Mouse (Mus musculus) embryonic facial prominence, embryonic 15.5 days (tissue): ENCODE results near the gene Nhej1. TPM values are rescaled to one million over a fixed set of nuclear protein-coding genes. Genes with fewer than 3 reads are reported as not detected.

ENCODE experiments used
- ATAC-seq: fragments of 200-750 bp; cut with Nextera tagmentation; 2 replicates; pipeline ENCODE4 v1.8.0; 2017; ENCODE audit warnings: low read depth, moderate TSS enrichment; ENCODE audit not compliant: insufficient number of reproducible peaks, low FRiP score, low TSS enrichment
- H3K27ac ChIP-seq: fragments of 300-500 bp; sonication (generic); replicated peaks from 2 replicates; pipeline ENCODE4 v1.5.1; 2015; ENCODE audit warnings: mild to moderate bottlenecking, inconsistent platforms
- H3K27me3 ChIP-seq: fragments of 300-500 bp; sonication (generic); 2 replicates; pipeline ENCODE4 v1.6.1; 2015; ENCODE audit warnings: inconsistent platforms
- H3K36me3 ChIP-seq: fragments of 300-500 bp; sonication (generic); 2 replicates; pipeline ENCODE4 v1.6.1; 2015; ENCODE audit warnings: mild to moderate bottlenecking, inconsistent platforms
- H3K4me1 ChIP-seq: fragments of 300-500 bp; sonication (generic); 2 replicates; pipeline ENCODE4 v1.6.1; 2015; ENCODE audit warnings: inconsistent platforms
- H3K4me2 ChIP-seq: fragments of 300-500 bp; sonication (generic); replicated peaks from 2 replicates; pipeline ENCODE4 v1.6.1; 2015; ENCODE audit warnings: mild to moderate bottlenecking, inconsistent platforms
- H3K4me3 ChIP-seq: fragments of 300-500 bp; sonication (generic); replicated peaks from 2 replicates; pipeline ENCODE4 v1.5.1; 2015; ENCODE audit warnings: mild to moderate bottlenecking, inconsistent platforms
- H3K9ac ChIP-seq: fragments of 300-500 bp; sonication (generic); 2 replicates; pipeline ENCODE4 v1.6.1; 2015; ENCODE audit warnings: inconsistent platforms
- H3K9me3 ChIP-seq: fragments of 300-500 bp; sonication (generic); replicated peaks from 2 replicates; pipeline ENCODE4 v1.6.1; 2016; ENCODE audit warnings: inconsistent platforms
- WGBS: fragments of 180-500 bp; shearing (Covaris S2); methylation state at CpG from one replicate; pipeline ENCODE4 v1.1.7; 2015; 5-methylcytosine and 5-hydroxymethylcytosine counted together
- polyA plus RNA-seq: library from polyadenylated mRNA; unstranded; fragments of >200 nt; fragmentation: Nextera tagmentation; extraction: Ambion mirVana; gene quantifications from 2 replicates; pipeline ENCODE4 v1.2.1, GENCODE M21; 2015

Gene Nhej1
- polyA plus RNA-seq, 1 experiment from 2014 or later: 9.9 TPM

DNA sequence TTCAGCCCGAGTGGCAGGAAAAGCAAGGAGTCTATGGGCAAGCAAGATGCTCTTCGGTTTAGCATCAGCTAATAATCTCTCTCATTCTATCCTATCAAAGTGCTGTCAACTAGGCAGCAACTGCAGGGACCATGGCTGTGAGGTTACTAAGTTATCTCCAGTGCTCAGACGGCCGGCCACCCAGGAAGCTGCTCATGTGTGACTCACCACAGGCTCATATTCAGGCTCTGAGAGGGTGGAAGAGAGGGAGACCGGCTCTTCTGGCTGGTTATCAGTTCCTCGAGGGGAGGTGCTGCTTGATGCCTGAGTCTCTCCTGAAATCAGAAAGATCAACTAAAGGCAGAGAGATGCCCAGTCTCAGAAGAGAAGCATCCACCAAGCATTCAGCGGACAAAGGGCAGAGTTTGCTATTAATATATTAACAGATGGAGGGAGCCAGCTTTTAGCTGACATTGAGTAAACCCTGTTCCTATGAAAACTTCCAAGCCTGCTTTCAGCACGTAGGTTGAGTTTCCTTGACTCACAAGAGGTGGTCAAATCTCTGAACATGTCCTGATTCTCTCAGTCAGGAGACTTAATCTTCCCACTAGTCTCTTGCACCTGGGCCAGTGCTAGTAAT is 156.9 kb downstream of the Nhej1 start:
- ATAC-seq: no peak
- Histone ChIP-seq H3K36me3 (no peaks in the 10 kb centered on the region), H3K27ac (no peak overlapping the region), H3K9ac (no peak overlapping the region), H3K27me3 (no peaks in the 10 kb centered on the region), H3K9me3 (no peaks in the 10 kb centered on the region), H3K4me2 (no peak overlapping the region), H3K4me1 (peaks cover 8% of the 10 kb centered on the region), H3K4me3 (no peak overlapping the region)
- WGBS: 72% methylated on average over 8 of the region's 8 CpGs

DNA sequence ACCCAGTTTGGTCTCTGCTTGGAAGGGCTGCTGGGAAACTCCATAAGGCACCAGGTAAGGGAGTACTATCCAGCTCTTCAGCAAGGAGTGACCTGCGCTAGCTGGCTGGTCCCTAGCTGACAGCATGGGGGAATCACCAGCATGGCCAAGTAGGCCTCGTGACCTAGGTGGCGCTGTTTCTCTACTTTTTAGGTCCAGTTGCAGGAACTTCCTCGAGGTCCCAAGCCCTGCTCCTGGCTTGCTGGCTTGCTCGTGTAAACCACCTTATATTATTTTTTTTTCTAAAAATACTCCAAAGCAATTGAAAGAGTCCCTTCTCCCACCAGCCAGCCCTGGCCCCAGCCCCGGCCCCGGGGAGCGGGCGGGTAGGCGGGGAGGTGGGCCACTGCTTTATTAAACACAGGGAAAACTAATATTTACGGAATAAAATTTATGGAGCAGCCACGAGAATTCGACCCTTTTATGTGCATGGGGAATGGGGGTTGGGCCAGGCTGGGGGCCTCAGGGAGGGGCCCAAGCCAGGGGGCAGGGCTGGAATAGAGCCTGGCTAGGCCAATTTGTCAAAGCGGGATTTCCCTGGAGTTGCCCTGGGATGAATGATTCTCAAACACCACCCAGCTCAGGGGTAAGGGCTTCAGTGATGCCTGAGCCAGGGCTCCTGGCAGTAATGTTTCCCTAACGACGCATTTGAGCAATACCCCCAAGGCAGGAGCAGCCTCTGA is 160.3 kb downstream of the Nhej1 start:
- Histone ChIP-seq H3K4me2 (peak overlapping the region; percentile 50), H3K9me3 (no peaks in the 10 kb centered on the region), H3K36me3 (no peaks in the 10 kb centered on the region), H3K27me3 (peaks cover 7% of the 10 kb centered on the region), H3K9ac (no peak overlapping the region), H3K27ac (peak overlapping the region; percentile 48; the same call in 1 of the 2 replicates), H3K4me3 (peak overlapping the region; percentile 19; the same call in 1 of the 2 replicates), H3K4me1 (peaks cover 8% of the 10 kb centered on the region)
- peak; percentile 55 for ATAC-seq
- 9% methylated on average over 16 of the region's 16 CpGs for WGBS

DNA sequence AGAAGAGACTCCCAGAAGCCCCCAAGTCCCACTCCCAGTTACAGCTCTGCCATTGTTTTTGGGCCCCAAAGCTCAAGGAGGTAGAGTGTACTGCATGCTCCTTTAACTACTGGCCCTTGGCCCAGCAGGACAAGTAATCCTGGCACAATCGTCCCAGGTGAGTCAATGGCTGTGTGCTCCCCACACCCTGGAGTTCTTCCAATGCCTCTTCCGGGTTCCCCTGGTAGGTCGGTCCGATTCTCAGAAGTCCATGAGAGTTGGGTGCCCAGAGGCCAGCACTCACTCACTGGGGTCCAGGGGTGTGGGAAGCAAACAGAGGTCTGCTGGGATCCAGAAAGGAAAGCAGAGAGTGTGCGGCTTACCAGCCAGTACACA is 162.2 kb downstream of the Nhej1 start:
- no peak overlapping the region for H3K4me2 ChIP-seq
- no peak overlapping the region for H3K4me3 ChIP-seq
- H3K9me3 ChIP-seq: no peaks in the 10 kb centered on the region
- H3K27me3 ChIP-seq: peaks cover 13% of the 10 kb centered on the region
- no peak overlapping the region for H3K9ac ChIP-seq
- H3K36me3 ChIP-seq: no peaks in the 10 kb centered on the region
- no peak for ATAC-seq
- 87% methylated on average over 5 of the region's 5 CpGs for WGBS
- H3K27ac ChIP-seq: no peak overlapping the region
- H3K4me1 ChIP-seq: peaks cover 8% of the 10 kb centered on the region

DNA sequence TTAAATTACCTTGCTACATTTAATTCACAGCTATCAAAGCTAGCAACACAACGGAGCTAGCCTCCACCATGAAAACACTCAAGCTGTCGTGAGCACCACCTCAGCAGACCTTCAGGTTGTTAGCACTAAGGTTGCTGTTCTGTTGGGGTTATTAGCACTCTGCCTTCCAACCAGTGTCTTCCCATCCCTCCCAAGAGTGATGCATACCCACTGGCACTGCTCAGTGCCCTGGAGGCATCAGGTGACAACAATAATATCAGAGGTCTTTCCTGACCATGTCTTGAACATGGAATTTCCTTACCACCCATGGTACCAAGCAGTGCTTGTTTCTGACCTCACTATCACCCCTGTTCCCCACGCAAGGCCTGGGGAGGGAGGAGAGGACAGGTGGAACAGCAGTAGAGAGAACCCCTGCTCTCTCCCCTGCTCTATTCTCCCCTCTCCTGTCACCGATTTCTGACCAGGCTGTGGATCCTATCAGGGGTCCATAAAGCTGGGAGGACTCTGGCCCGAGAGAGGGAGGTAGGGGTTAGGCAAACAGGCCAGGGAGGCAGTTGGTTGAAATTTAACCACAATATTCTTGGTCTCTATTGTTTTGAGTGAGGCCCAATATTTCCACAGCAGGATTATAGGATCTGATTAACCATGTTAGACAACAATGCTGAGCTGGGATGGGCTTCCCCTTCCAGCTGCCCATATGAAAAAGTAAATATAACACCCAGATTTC is 162.7 kb downstream of the Nhej1 start:
- WGBS: 81% methylated on average over 5 of the region's 5 CpGs
- no peak for ATAC-seq
- Histone ChIP-seq H3K9me3 (no peaks in the 10 kb centered on the region), H3K4me1 (peaks cover 8% of the 10 kb centered on the region), H3K36me3 (no peaks in the 10 kb centered on the region), H3K9ac (no peak overlapping the region), H3K27me3 (peaks cover 19% of the 10 kb centered on the region), H3K4me3 (no peak overlapping the region), H3K4me2 (no peak overlapping the region), H3K27ac (no peak overlapping the region)

DNA sequence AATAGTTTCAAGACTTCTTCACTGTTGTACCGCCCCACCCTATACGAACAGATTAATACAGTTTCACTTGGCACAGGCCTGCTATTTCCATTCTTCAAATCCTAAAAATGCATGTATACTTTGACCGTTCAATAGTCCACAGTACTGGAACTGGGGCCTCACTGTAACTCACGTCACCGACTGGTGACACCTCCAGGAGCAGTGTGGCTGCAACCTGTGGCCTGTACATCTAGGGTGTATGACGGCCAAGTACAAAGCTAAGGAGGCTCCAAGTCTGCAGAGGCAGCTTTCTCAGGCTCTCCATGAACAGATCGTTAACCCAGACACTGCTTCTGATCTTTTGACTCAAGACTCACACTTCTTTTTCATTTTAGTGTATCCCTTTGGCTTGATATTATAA is 163.3 kb downstream of the Nhej1 start:
- H3K27me3 ChIP-seq: peaks cover 24% of the 10 kb centered on the region
- no peak overlapping the region for H3K27ac ChIP-seq
- ATAC-seq: no peak
- H3K4me2 ChIP-seq: no peak overlapping the region
- no peak overlapping the region for H3K9ac ChIP-seq
- no peaks in the 10 kb centered on the region for H3K9me3 ChIP-seq
- peaks cover 8% of the 10 kb centered on the region for H3K4me1 ChIP-seq
- H3K36me3 ChIP-seq: no peaks in the 10 kb centered on the region
- WGBS: 83% methylated on average over 7 of the region's 7 CpGs
- H3K4me3 ChIP-seq: no peak overlapping the region

DNA sequence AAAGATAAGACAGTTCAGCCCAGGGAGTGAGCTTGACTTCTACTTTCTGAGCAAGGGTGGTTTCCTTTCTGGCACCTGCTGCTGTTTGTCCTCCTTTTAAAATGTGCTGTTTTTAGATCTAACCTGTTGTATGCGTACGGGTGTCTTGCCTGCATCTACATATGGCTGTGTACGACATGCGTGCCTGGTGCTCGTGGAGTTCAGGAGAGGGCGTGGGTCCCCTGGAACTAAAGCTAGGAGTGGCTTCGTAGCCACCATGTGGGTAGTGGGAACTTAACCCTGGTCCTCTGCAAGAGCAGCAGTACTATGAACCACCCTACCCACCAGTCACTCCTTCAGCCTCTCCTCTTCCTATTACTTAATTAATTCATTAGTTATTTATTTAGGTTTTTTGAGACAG is 164.9 kb downstream of the Nhej1 start:
- WGBS: 82% methylated on average over 7 of the region's 7 CpGs
- no peak overlapping the region for H3K4me3 ChIP-seq
- H3K9ac ChIP-seq: no peak overlapping the region
- H3K27me3 ChIP-seq: peaks cover 35% of the 10 kb centered on the region
- no peak for ATAC-seq
- H3K36me3 ChIP-seq: no peaks in the 10 kb centered on the region
- peaks cover 5% of the 10 kb centered on the region for H3K4me1 ChIP-seq
- H3K9me3 ChIP-seq: no peaks in the 10 kb centered on the region
- no peak overlapping the region for H3K27ac ChIP-seq
- H3K4me2 ChIP-seq: no peak overlapping the region

DNA sequence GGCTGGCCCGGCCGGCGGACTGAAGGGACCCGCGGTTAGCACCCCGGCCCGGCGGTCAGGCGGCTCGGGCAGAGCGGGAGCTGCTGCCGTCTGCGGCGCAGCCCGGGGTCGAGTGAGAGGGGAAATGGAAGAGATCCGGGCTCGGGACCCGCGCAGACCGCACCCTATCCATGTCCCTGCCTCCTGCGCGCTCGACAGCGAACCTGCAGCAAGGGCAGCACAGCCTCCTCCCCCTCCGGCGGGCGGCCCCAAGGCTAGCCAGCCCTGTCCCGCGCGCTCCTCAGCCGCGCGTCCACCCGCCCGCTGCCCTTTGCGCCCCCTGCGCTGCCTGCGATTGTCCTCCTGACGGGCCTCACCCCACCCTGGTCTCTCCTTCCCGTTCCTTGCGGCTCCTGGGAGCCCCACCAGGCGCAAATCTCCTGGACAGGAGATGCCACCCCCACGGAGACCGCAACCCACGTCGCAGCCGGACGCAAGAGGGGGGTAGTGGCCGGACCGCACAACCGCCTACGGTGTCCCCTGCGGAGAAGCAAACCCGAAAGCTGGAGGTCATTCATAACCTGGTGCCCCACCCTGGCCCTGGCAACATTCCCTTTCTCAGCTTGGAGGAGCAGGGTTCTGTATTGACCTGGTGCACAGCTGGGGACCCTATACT is 173.3 kb downstream of the Nhej1 start, which contains the start of gene Ihh:
Gene Ihh (minus strand): TSS at position 117 of the 655 bp plus-strand sequence.
- Histone ChIP-seq H3K9ac (no peak within 1 kb of the TSS), H3K9me3 (no peaks in the 10 kb centered on the region), H3K27ac (no peak within 1 kb of the TSS), H3K4me3 (peak within 1 kb of the TSS; percentile 41), H3K27me3 (peaks cover 93% of the 10 kb centered on the region), H3K4me1 (peaks cover 35% of the 10 kb centered on the region), H3K4me2 (peak within 1 kb of the TSS; percentile 61), H3K36me3 (no peaks in the 10 kb centered on the region)
- 2% methylated on average over 43 of the region's 55 CpGs for WGBS
- no peak for ATAC-seq

DNA sequence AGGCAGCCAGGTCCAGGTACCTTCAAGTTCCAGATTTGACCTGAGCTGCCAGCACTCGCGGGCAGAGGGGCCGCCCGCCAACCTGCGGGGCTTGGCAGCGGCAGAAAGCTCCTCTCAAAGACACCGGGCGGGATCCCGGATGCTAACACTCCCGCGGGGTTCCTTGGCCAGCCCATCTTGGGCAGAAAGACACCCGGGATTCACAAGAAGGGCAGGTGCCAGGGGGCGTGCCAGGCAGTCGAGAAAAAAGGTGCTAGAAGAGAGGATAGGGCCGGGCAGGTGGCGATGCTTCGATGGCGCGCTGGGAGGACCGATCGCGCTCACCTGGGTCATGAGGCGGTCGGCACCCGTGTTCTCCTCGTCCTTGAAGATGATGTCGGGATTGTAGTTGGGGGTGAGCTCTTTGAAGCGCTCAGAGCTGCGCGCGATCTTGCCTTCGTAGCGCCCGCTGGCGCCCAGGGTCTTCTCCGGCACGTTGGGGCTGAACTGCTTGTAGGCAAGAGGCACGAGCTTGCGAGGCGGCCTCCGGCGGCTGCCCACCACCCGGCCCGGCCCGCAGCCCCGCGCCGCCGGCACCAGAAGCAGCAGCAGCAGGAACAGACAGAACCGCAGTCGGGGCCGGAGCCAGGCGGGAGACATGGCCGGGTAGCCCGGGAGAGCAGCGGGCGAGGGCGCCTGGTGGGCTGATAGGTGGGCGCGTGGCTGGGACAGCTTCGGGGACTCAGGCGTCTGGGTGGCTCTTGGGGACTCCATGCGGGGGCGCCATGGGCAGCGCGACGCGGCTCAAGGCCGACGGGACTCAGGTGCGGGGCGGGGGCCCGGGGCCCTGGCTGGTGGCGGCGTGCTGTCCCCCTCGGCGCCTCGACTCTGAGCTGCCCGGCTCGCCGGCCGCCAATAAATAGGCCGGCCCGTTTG is 174.2 kb downstream of the Nhej1 start:
- Histone ChIP-seq H3K9me3 (no peaks in the 10 kb centered on the region), H3K4me3 (peak overlapping the region; percentile 41), H3K4me1 (peaks cover 35% of the 10 kb centered on the region), H3K27ac (no peak overlapping the region), H3K9ac (no peak overlapping the region), H3K27me3 (peaks cover 96% of the 10 kb centered on the region), H3K36me3 (no peaks in the 10 kb centered on the region), H3K4me2 (peak overlapping the region; percentile 61)
- under 1% methylated on average over 84 of the region's 84 CpGs for WGBS
- ATAC-seq: no peak

DNA sequence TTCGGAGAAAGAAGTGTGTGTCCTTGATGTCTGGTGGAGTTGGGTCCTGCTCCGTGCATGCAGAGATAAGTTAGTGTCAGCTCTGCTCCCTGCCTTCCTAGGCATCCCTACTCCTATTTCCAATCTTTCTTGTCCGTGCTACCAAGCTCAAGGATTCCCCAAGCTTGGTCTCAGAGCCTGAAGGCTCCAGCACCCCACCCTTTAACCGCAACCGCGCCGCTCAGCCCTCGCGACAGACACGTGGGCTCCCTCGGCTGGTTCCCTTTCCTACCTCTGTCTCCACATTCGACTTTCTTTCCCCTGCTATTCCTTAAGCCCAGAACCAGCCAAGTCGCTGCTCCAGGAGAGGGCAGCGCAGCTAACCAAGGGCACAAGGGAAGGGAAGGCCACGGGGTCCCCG is 174.9 kb downstream of the Nhej1 start:
- Histone ChIP-seq H3K27me3 (peaks cover 98% of the 10 kb centered on the region), H3K27ac (no peak overlapping the region), H3K9ac (no peak overlapping the region), H3K4me1 (peaks cover 35% of the 10 kb centered on the region), H3K4me2 (peak overlapping the region; percentile 61), H3K9me3 (no peaks in the 10 kb centered on the region), H3K4me3 (peak overlapping the region; percentile 41), H3K36me3 (no peaks in the 10 kb centered on the region)
- 1% methylated on average over 16 of the region's 16 CpGs for WGBS
- no peak for ATAC-seq

DNA sequence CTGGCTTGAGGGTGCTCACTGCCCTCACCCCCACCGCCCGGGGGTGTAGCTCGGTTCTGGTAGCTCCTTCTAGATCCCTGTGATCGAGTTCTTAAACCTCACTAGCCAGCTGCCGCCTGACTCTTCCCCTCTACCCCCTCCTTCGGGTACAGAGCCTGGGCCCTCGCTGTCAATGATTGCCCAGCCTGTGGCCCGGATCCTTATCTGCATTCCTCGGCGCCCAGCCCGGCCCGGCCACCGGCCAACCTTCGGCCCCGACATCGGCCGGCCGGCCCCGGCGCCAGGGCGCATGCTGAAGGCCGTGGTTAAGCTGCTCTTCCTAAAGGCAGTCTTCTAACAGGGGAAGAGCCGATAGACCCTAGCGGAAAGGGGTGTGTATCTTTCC is 175.3 kb downstream of the Nhej1 start:
- Histone ChIP-seq H3K36me3 (no peaks in the 10 kb centered on the region), H3K4me2 (no peak overlapping the region; the same call in 1 of the 2 replicates), H3K9ac (no peak overlapping the region), H3K27ac (no peak overlapping the region), H3K27me3 (peaks cover 97% of the 10 kb centered on the region), H3K9me3 (no peaks in the 10 kb centered on the region), H3K4me3 (peak overlapping the region; percentile 41; the same call in 1 of the 2 replicates), H3K4me1 (peaks cover 35% of the 10 kb centered on the region)
- 2% methylated on average over 24 of the region's 24 CpGs for WGBS
- ATAC-seq: no peak
